Mouse (Mus musculus): ENCODE data around the gene Gm8297.
"Not testable (repeated sequence)": the region's sequence is repeated elsewhere in the genome, so short reads cannot be mapped to it uniquely, and the experiment has no call there.

The Gm8297 gene

DNA sequence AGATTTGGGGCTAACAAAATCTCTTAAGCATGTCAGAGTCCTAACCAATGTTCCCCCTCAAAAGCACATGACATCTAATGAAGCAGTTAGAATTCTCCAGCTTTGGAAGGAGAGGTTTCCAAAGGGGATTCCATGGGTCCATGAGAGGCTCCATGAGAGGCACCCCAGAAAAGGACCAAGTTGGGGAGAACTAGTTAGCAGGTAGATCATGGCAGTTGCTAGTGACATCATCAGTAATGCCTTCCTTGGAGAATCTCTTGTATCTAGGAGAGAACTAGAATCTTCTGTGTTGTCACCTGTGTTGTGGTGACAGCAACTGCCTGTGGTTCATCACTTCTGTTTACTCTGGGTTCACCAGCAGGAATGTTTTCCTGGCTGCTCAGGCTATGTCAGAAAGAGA lies at the start of gene Gm8297:
Gene Gm8297, plus strand, starts transcription at position 301 of the 400 bp plus-strand sequence.
- not testable (repeated sequence) for DNase-seq (ENCODE audit: low spot score)

DNA sequence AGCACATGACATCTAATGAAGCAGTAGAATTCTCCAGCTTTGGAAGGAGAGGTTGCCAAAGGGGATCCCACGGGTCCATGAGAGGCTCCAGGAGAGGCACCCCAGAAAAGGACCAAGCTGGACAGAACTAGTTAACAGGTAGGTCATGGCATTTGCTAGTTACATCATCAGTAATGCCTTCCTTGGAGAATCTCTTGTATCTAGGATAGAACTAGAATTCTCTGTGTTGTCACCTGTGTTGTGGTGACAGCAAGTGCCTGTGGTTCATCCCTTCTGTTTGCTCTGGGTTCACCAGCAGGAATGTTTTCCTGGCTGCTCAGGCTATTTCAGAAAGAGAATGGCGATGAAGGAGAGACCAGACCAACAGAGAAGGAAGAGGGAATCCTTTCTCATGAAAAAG lies 31.9 kb downstream of the Gm8297 start, which contains the start of gene Gm3298:
Gene Gm3298, plus strand, starts transcription at position 301 of the 400 bp plus-strand sequence.
- DNase-seq (ENCODE audit: low spot score), result not testable (repeated sequence)
